In the genomic region with DNA sequence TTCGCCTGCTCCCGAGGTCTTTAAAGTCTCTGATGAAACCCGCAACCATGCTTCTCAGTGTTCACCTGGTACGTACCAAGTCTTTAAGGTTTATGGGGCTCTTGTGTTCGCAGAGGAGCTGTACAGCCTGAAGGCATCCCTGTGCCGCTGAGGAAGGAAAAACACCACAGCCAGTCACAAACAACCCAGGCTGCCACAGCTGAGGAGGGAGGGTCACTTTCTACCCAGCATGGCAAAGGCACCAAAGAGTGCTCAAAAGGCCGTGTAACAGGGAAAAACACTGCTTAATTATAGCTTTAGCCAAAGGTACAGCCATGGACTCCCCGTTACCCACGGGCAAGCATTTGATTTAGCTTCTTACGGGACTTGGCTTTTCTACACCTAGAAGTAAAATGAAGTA, we compare ENCODE assay signal across 18 mouse cellular contexts. TPM values are rescaled to one million over a fixed set of nuclear protein-coding genes. Genes with fewer than 3 reads are reported as not detected.
"Had no signal": no experiment of that assay in that cellular context is flagged by ENCODE, and none has a peak within 500 bp of the region (broad histone marks: within the 10 kb centered on the region; RNA-seq: fewer than 3 reads in every experiment).

No protein-coding gene starts in this region.

- ATAC-seq: liver, embryonic 12.5 days had no signal

- H3K27ac ChIP-seq: liver, embryonic 12.5 days; lung, embryonic 15.5 days; midbrain, embryonic 10.5 days; neural tube, embryonic 15.5 days; stomach, embryonic 15.5 days had no signal

- H3K27me3 ChIP-seq: liver, embryonic 12.5 days; lung, embryonic 15.5 days; neural tube, embryonic 15.5 days; stomach, embryonic 15.5 days had no signal

- H3K9me3 ChIP-seq: liver, embryonic 12.5 days; lung, embryonic 15.5 days; midbrain, embryonic 10.5 days; neural tube, embryonic 15.5 days; stomach, embryonic 15.5 days had no signal

- H3K36me3 ChIP-seq: neural tube, embryonic 15.5 days; stomach, embryonic 15.5 days had no signal

- H3K4me1 ChIP-seq: liver, embryonic 12.5 days had no signal

- H3K4me2 ChIP-seq: liver, embryonic 12.5 days; lung, embryonic 15.5 days; neural tube, embryonic 15.5 days; stomach, embryonic 15.5 days had no signal

- DNase-seq: kidney, adult 18-20 months; kidney, postnatal 10 days; lung, postnatal 14 days; midbrain, embryonic 14.5 days; thymus, postnatal 36 days had no signal

- H3K9ac ChIP-seq: liver, embryonic 12.5 days; lung, embryonic 15.5 days; neural tube, embryonic 15.5 days; stomach, embryonic 15.5 days had no signal

- H3K4me3 ChIP-seq: liver, embryonic 12.5 days; lung, embryonic 15.5 days; midbrain, embryonic 10.5 days; myocyte; neural tube, embryonic 15.5 days; stomach, embryonic 15.5 days had no signal

RNA-seq across cellular contexts. Expression of a gene that starts 36.4 kb away (rescaled TPM):
- polyA plus RNA-seq: kidney, embryonic 14.5 days; large intestine, adult 2 months; limb, embryonic 14.5 days; liver, embryonic 12.5 days; liver, embryonic 16.5 days; lung, embryonic 15.5 days; midbrain, embryonic 10.5 days; midbrain, embryonic 14.5 days; myocyte; neural tube, embryonic 11.5 days; neural tube, embryonic 15.5 days; spleen, adult 2 months; stomach, embryonic 15.5 days; thymus, postnatal 0 days had no signal
